Mouse (Mus musculus) spleen, adult 18-20 months (tissue): ENCODE measurements around the gene Gm17079.
"Not testable (repeated sequence)": the region's sequence is repeated elsewhere in the genome, so short reads cannot be mapped to it uniquely, and the experiment has no call there.

Experiments
- DNase-seq, 2 experiments: peaks; one replicate each; pipeline ENCODE4 v3.0.0; 2022; ENCODE audit warnings: mixed read lengths in 2 of 2

Gm17079 gene

GRCm38 (mm10) chr14:51695368-51695767, at the start of gene Gm17079:
Gene Gm17079 (minus strand): TSS chr14:51695468.
- DNase-seq = not testable (repeated sequence)

- DNase-seq = no peak
Measured at GRCm38 (mm10) chr14:51740347-51741170, 45.3 kb upstream of the Gm17079 start.

GRCm38 (mm10) chr14:51739150-51739993, 44.1 kb upstream of the Gm17079 start:
- DNase-seq = no peak

- DNase-seq = no peak
Measured at GRCm38 (mm10) chr14:51738411-51739149, 43.3 kb upstream of the Gm17079 start.

- DNase-seq = no peak
Measured at GRCm38 (mm10) chr14:51737967-51738366, 42.7 kb upstream of the Gm17079 start.

GRCm38 (mm10) chr14:51717083-51717482, 21.8 kb upstream of the Gm17079 start, which contains the start of gene Gm5800:
Gene Gm5800 (minus strand): TSS chr14:51717183.
- DNase-seq = no peak

- no peak for DNase-seq
Measured at GRCm38 (mm10) chr14:51677269-51677668, 18.0 kb downstream of the Gm17079 start.
